Mouse (Mus musculus) embryonic facial prominence, embryonic 11.5 days (tissue): ENCODE measurements around the gene Gpr142. TPM values are rescaled to one million over a fixed set of nuclear protein-coding genes. Genes with fewer than 3 reads are reported as not detected.
A peak's percentile ranks its signal among the peaks of the same experiment; 100 is the strongest.

Experiments used
- ATAC-seq: fragments of 200-750 bp; cut with Nextera tagmentation; replicated peaks from 2 replicates; pipeline ENCODE4 v1.8.0; 2017; ENCODE audit warnings: low read depth; ENCODE audit not compliant: insufficient number of reproducible peaks, low FRiP score, low TSS enrichment
- DNase-seq: peaks from one replicate; pipeline ENCODE4 v3.0.0-alpha.2; 2015; ENCODE audit warnings: low spot score
- H3K27ac ChIP-seq: fragments of 300-500 bp; sonication (generic); replicated peaks from 2 replicates; pipeline ENCODE4 v1.5.1; 2014; ENCODE audit warnings: mild to moderate bottlenecking, low read depth, low read length, control low read depth
- H3K27me3 ChIP-seq: fragments of 300-500 bp; sonication (generic); 2 replicates; pipeline ENCODE4 v1.6.1; 2014; ENCODE audit warnings: mild to moderate bottlenecking, low read length, moderate library complexity, mixed read lengths; ENCODE audit not compliant: control insufficient read depth, insufficient read depth
- H3K36me3 ChIP-seq: fragments of 300-500 bp; sonication (generic); replicated peaks from 2 replicates; pipeline ENCODE4 v1.6.1; 2014; ENCODE audit warnings: low read depth, mild to moderate bottlenecking, low read length, moderate library complexity, mixed read lengths; ENCODE audit not compliant: control insufficient read depth, insufficient read depth
- H3K4me1 ChIP-seq: fragments of 300-500 bp; sonication (generic); 2 replicates; pipeline ENCODE4 v1.6.1; 2014; ENCODE audit warnings: low read length, mixed read lengths; ENCODE audit not compliant: control insufficient read depth, insufficient read depth
- H3K4me2 ChIP-seq: fragments of 300-500 bp; sonication (generic); 2 replicates; pipeline ENCODE4 v1.6.1; 2014; ENCODE audit warnings: low read depth, mild to moderate bottlenecking, control low read depth, low read length, moderate library complexity
- H3K4me3 ChIP-seq: fragments of 300-500 bp; sonication (generic); 2 replicates; pipeline ENCODE4 v1.5.1; 2014; ENCODE audit warnings: low read depth, low read length, control low read depth
- H3K9ac ChIP-seq: fragments of 300-500 bp; sonication (generic); replicated peaks from 2 replicates; pipeline ENCODE4 v1.6.1; 2014; ENCODE audit warnings: mild to moderate bottlenecking, control low read depth, low read length
- H3K9me3 ChIP-seq: fragments of 300-500 bp; sonication (generic); replicated peaks from 2 replicates; pipeline ENCODE4 v1.6.1; 2016; ENCODE audit warnings: mild to moderate bottlenecking, low read length, inconsistent platforms, mixed read lengths; ENCODE audit not compliant: control insufficient read depth
- WGBS: fragments of 180-500 bp; shearing (Covaris S2); extraction: QIAGEN DNeasy Blood & Tissue Kit; methylation state at CpG from one replicate; pipeline ENCODE4 v1.1.7; 2014; 5-methylcytosine and 5-hydroxymethylcytosine counted together
- polyA plus RNA-seq: library from polyadenylated mRNA; unstranded; fragments of >200 nt; fragmentation: Nextera tagmentation; extraction: Ambion mirVana; gene quantifications from 2 replicates; pipeline ENCODE4 v1.2.1, GENCODE M21; 2014

Gpr142 gene
- polyA plus RNA-seq, 1 experiment from 2014 or later, result not detected

GRCm38 (mm10) chr11:114814873-114815592 lies 16.3 kb downstream of the Gpr142 start:
- no peaks in the 10 kb centered on the region for H3K9me3 ChIP-seq
- no peak overlapping the region for H3K9ac ChIP-seq
- WGBS, result 79% methylated on average over 11 of the region's 11 CpGs
- no peak overlapping the region for H3K4me3 ChIP-seq
- no peak overlapping the region for H3K4me2 ChIP-seq
- no peak overlapping the region for H3K27ac ChIP-seq
- no peak for ATAC-seq
- no peaks in the 10 kb centered on the region for H3K36me3 ChIP-seq
- no peaks in the 10 kb centered on the region for H3K4me1 ChIP-seq
- DNase-seq, result no peak
- H3K27me3 ChIP-seq, result no peaks in the 10 kb centered on the region

- no peak for DNase-seq
- no peaks in the 10 kb centered on the region for H3K9me3 ChIP-seq
- H3K36me3 ChIP-seq, result no peaks in the 10 kb centered on the region
- no peaks in the 10 kb centered on the region for H3K27me3 ChIP-seq
- H3K27ac ChIP-seq, result no peak overlapping the region
- WGBS, result 89% methylated on average over 4 of the region's 4 CpGs
- no peak overlapping the region for H3K9ac ChIP-seq
- ATAC-seq, result no peak
- no peak overlapping the region for H3K4me3 ChIP-seq
- H3K4me2 ChIP-seq, result no peak overlapping the region
- H3K4me1 ChIP-seq, result no peaks in the 10 kb centered on the region
Measured at GRCm38 (mm10) chr11:114816934-114817333, 18.2 kb downstream of the Gpr142 start.

- no peak overlapping the region for H3K4me2 ChIP-seq
Measured at GRCm38 (mm10) chr11:114818185-114818584, 19.5 kb downstream of the Gpr142 start.

GRCm38 (mm10) chr11:114819110-114819509 lies 20.4 kb downstream of the Gpr142 start:
- no peak for ATAC-seq
- Histone ChIP-seq H3K9ac (0 out of 2 replicates have a peak overlapping the region, but pooled peaks have one; percentile 22), H3K4me1 (peaks cover 12% of the 10 kb centered on the region), H3K36me3 (no peaks in the 10 kb centered on the region), H3K27ac (no peak overlapping the region), H3K9me3 (no peaks in the 10 kb centered on the region), H3K27me3 (no peaks in the 10 kb centered on the region), H3K4me2 (no peak overlapping the region), H3K4me3 (no peak overlapping the region)
- 8% methylated on average over 2 of the region's 2 CpGs for WGBS
- no peak for DNase-seq

More at GRCm38 (mm10) chr11:114818185-114818584, 19.5 kb downstream of the Gpr142 start:
- DNase-seq, result no peak
- 89% methylated on average over 7 of the region's 7 CpGs for WGBS
- H3K9ac ChIP-seq, result no peak overlapping the region
- no peaks in the 10 kb centered on the region for H3K27me3 ChIP-seq
- no peaks in the 10 kb centered on the region for H3K36me3 ChIP-seq
- no peak overlapping the region for H3K27ac ChIP-seq
- peaks cover 6% of the 10 kb centered on the region for H3K4me1 ChIP-seq
- ATAC-seq, result no peak
- H3K4me3 ChIP-seq, result no peak overlapping the region
- no peaks in the 10 kb centered on the region for H3K9me3 ChIP-seq

- no peak overlapping the region for H3K4me3 ChIP-seq
- ATAC-seq (no peak), DNase-seq (peak; percentile 46)
- H3K9me3 ChIP-seq, result no peaks in the 10 kb centered on the region
- no peaks in the 10 kb centered on the region for H3K27me3 ChIP-seq
- WGBS, result 29% methylated on average over 3 of the region's 3 CpGs
- no peak overlapping the region for H3K9ac ChIP-seq
- H3K27ac ChIP-seq, result no peak overlapping the region
- peaks cover 12% of the 10 kb centered on the region for H3K4me1 ChIP-seq
- no peak overlapping the region for H3K4me2 ChIP-seq
- H3K36me3 ChIP-seq, result no peaks in the 10 kb centered on the region
Measured at GRCm38 (mm10) chr11:114820444-114820843, 21.7 kb downstream of the Gpr142 start.

GRCm38 (mm10) chr11:114821325-114821724 lies 22.6 kb downstream of the Gpr142 start:
- ATAC-seq, result no peak
- Histone ChIP-seq H3K4me3 (no peak overlapping the region), H3K9me3 (no peaks in the 10 kb centered on the region), H3K4me1 (peaks cover 12% of the 10 kb centered on the region), H3K4me2 (no peak overlapping the region), H3K9ac (no peak overlapping the region), H3K36me3 (no peaks in the 10 kb centered on the region), H3K27ac (no peak overlapping the region), H3K27me3 (no peaks in the 10 kb centered on the region)
- WGBS, result 45% methylated on average over 1 of the region's 1 CpGs
- DNase-seq, result no peak

GRCm38 (mm10) chr11:114822727-114823126 lies 24.0 kb downstream of the Gpr142 start:
- peak; percentile 34 for DNase-seq
- Histone ChIP-seq H3K9me3 (no peaks in the 10 kb centered on the region), H3K4me3 (no peak overlapping the region), H3K36me3 (no peaks in the 10 kb centered on the region), H3K27ac (peak overlapping the region; percentile 75), H3K4me2 (no peak overlapping the region; the same call in 1 of the 2 replicates), H3K4me1 (peaks cover 12% of the 10 kb centered on the region), H3K27me3 (no peaks in the 10 kb centered on the region), H3K9ac (no peak overlapping the region)
- peak; percentile 39; the same call in 1 of the 2 replicates for ATAC-seq
- 41% methylated on average over 12 of the region's 12 CpGs for WGBS

- H3K4me1 ChIP-seq, result peaks cover 12% of the 10 kb centered on the region
Measured at GRCm38 (mm10) chr11:114823199-114823725, 24.5 kb downstream of the Gpr142 start.

More at GRCm38 (mm10) chr11:114823199-114823725, 24.5 kb downstream of the Gpr142 start:
- H3K9me3 ChIP-seq, result no peaks in the 10 kb centered on the region
- DNase-seq, result peak; percentile 69
- H3K27me3 ChIP-seq, result no peaks in the 10 kb centered on the region
- WGBS, result under 1% methylated on average over 11 of the region's 11 CpGs
- peak; percentile 80 for ATAC-seq
- no peak overlapping the region for H3K4me2 ChIP-seq
- H3K4me3 ChIP-seq, result no peak overlapping the region
- H3K27ac ChIP-seq, result peak overlapping the region; percentile 75
- H3K36me3 ChIP-seq, result no peaks in the 10 kb centered on the region
- peak overlapping the region; percentile 19; the same call in 1 of the 2 replicates for H3K9ac ChIP-seq
